Mouse (Mus musculus): ENCODE results near the gene Lamp2. TPM values are rescaled to one million over a fixed set of nuclear protein-coding genes. Genes with fewer than 3 reads are reported as not detected.
A peak's percentile ranks its signal among the peaks of the same experiment; 100 is the strongest.
"Not testable (repeated sequence)": the region's sequence is repeated elsewhere in the genome, so short reads cannot be mapped to it uniquely, and the experiment has no call there.

The Lamp2 gene
- 67.9 and 71.2 TPM in 2 replicates for polyA plus RNA-seq (2016; fragmentation: Nextera tagmentation; extraction: Ambion mirVana)

DNA sequence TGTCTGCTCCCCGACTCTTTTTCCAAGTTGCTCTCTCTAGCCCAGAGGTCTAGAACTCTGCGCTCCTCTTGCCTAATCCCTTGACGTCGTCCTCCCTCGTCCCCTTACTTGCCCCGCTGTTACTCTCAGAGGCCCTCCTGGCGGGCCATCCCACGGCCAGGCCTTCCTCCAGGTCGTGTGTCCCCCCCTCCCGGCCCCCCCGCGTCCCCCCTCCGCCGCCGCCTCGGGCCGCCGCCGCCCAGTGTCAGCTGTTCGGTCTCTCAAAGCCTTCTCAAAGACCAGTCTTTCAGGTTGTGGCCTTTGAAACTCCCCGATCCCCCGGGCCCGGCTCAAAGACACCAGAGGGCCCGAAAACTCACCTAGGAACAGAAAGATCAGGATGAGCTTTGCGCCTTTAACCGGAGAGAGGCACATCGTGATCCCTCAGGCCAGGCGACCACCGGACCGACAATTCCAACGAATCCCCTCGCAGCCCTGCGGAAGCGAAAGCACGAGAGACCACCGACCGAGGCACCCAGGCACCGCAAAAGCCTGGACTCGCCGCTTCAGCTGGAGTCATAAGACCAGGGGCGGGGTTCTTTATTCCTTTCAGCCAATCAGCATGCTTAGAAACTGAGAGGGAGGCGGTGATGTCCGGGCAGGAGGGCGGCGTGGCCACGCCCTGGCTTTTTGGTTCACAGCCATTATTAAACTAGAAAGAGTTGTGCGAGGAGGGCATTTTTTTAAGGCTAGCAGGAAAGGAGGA lies at the start of gene Lamp2:
Gene Lamp2 (minus strand): TSS at position 565 of the 745 bp plus-strand sequence.
- peak within 1 kb of the TSS; percentile 89 for H3K27ac ChIP-seq
- H3K4me3 ChIP-seq, result peak within 1 kb of the TSS; percentile 66
- H3K9me3 ChIP-seq, result no peaks in the 10 kb centered on the region
- WGBS, result 17% methylated on average over 47 of the region's 47 CpGs
- H3K27me3 ChIP-seq (ENCODE audit: insufficient read depth, poor library complexity, severe bottlenecking), result no peaks in the 10 kb centered on the region
- H3K4me1 ChIP-seq (replicated peaks), result 0 out of 2 replicates have a peak, but pooled peaks cover 4% of the 10 kb centered on the region
- peak; percentile 78 for DNase-seq (ENCODE audit: low spot score)
- peaks cover 11% of the 10 kb centered on the region for H3K36me3 ChIP-seq

DNA sequence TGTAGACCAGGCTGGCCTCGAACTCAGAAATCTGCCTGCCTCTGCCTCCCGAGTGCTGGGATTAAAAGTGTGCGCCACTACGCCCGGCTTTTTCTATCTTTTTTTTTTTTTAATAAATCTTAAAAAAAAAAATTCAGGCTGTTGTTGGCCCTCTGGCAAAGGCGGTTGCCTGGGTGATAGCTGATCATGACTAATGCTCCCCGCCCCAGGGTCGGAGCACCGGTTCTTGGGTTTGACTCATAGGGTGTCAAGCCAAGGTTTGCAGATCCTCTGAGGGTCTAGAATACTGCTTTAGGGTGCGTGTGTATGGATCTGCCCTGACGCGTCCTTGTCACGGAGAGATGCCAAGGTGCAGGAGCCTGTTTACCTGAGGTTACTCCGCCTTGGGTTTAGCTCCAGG lies 48.6 kb upstream of the Lamp2 start:
- Histone ChIP-seq H3K36me3 (no peaks in the 10 kb centered on the region), H3K27ac (no peak overlapping the region), H3K9me3 (no peaks in the 10 kb centered on the region), H3K4me3 (no peak overlapping the region), H3K27me3 (ENCODE audit: insufficient read depth, poor library complexity, severe bottlenecking) (no peaks in the 10 kb centered on the region), H3K4me1 (replicated peaks) (no peaks in the 10 kb centered on the region)
- DNase-seq (ENCODE audit: low spot score), result no peak
- whole genome bisulfite sequencing, result 91% methylated on average over 14 of the region's 14 CpGs

DNA sequence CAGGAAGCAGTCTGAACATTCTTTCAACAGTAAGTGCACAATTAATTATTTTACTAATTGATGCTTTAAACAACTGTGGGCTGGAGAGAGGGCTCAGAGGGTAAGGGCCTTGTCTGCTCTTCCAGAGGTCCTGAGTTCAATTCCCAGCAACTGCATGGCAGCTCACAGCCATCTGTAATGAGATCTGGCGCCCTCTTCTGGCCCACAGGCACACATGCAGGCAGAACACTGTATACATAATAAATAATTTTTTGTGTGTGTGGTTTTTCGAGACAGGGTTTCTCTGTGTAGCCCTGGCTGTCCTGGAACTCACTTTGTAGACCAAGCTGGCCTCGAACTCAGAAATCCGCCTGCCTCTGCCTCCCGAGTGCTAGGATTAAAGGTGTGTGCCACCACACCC lies 45.9 kb upstream of the Lamp2 start:
- WGBS, result 68% methylated on average over 5 of the region's 5 CpGs

DNA sequence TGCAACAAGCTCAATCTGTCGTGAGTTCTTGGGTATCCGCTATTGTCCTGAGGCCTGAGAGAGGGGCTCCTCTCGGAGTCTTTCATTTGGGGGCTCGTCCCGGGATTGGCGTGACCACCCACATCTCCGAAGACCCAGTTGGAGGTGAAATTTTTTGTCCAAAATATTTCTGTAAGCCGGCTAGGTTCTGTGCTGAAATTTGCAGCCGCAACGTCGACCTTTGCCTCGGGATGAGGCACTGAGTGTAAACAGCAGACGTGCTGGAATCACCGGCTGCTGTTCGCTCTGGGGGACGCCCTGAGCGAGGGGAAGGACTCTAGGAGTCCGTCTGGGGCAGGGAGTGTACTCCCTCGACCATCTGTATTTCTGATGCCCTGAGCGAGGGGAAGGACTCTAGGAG lies 29.2 kb upstream of the Lamp2 start:
- WGBS, result 34% methylated on average over 20 of the region's 20 CpGs
- H3K27me3 ChIP-seq (ENCODE audit: insufficient read depth, poor library complexity, severe bottlenecking); H3K36me3 ChIP-seq; H3K4me1 ChIP-seq (replicated peaks); H3K9me3 ChIP-seq; H3K27ac ChIP-seq: not testable (repeated sequence)
- H3K4me3 ChIP-seq, result 0 out of 2 replicates have a peak overlapping the region, but pooled peaks have one; percentile 16
- peak; percentile 3 for DNase-seq (ENCODE audit: low spot score)

More for the DNA sequence above, 45.9 kb upstream of the Lamp2 start:
- H3K27ac ChIP-seq; H3K4me1 ChIP-seq (replicated peaks); H3K36me3 ChIP-seq; H3K4me3 ChIP-seq; DNase-seq (ENCODE audit: low spot score); H3K9me3 ChIP-seq; H3K27me3 ChIP-seq (ENCODE audit: insufficient read depth, poor library complexity, severe bottlenecking): not testable (repeated sequence)

DNA sequence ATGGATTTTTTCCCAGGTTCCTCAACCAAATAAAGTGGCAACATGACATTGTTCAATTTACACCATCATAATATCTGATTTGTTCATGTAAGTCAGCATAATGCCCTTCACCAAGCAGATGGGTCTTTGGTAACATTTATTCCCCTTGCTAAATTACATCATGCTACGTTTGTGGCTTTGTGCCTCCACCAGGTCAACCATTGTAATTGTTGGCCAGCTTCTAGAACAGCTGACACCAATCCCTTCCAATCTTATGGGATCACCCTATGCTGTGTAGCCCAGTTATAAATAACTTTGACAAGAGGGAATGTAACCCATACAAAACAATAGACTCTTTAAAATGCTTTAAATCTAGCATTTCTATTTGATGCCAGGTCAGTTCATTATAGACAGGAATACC lies 22.3 kb upstream of the Lamp2 start:
- no peaks in the 10 kb centered on the region for H3K9me3 ChIP-seq
- no peak overlapping the region for H3K27ac ChIP-seq
- WGBS, result 79% methylated on average over 1 of the region's 1 CpGs
- no peaks in the 10 kb centered on the region for H3K36me3 ChIP-seq
- no peak for DNase-seq (ENCODE audit: low spot score)
- H3K4me3 ChIP-seq, result no peak overlapping the region
- H3K4me1 ChIP-seq (replicated peaks), result no peaks in the 10 kb centered on the region
- no peaks in the 10 kb centered on the region for H3K27me3 ChIP-seq (ENCODE audit: insufficient read depth, poor library complexity, severe bottlenecking)

DNA sequence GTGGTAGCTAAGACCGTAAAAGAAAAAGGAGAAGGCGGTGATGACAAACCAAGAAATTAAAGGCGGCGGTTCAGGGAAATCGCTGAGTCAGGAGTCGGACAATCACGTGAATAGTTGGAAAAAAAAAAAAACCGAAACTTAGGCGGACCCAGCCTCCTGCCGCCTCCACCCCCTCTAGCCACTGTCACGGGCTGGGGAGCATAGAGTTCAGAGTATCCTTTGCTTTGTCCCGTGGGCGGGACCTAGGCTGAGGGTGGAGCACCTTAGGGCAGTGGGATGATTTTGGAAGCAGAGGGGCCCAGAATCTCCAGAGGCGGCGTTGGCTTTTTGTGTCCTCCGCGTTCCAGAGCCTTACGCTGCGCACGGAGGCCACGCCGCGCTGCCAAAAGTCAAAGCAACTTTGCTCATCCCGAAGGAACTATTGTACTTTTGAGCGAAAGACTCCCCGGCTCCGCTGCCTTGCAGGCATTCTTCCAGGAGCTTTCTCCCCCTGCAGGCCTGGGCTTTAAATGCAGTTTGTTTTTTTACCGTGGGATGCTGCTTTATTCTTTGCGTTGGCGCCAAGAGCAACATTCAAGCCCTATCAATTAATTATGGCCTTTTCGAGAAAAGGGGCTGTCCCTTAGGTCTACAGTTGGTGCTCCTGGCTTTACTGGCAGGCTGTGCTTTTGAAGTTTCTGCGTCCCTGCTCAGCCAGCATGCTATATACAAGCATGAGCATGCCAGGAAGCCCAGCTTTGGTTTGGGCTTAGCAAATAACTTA lies 17.5 kb upstream of the Lamp2 start:
- Histone ChIP-seq H3K27me3 (ENCODE audit: insufficient read depth, poor library complexity, severe bottlenecking) (no peaks in the 10 kb centered on the region), H3K4me3 (peak overlapping the region; percentile 51), H3K36me3 (no peaks in the 10 kb centered on the region), H3K4me1 (replicated peaks) (no peaks in the 10 kb centered on the region), H3K27ac (peak overlapping the region; percentile 86), H3K9me3 (no peaks in the 10 kb centered on the region)
- WGBS, result 18% methylated on average over 32 of the region's 32 CpGs
- peak; percentile 72 for DNase-seq (ENCODE audit: low spot score)

DNA sequence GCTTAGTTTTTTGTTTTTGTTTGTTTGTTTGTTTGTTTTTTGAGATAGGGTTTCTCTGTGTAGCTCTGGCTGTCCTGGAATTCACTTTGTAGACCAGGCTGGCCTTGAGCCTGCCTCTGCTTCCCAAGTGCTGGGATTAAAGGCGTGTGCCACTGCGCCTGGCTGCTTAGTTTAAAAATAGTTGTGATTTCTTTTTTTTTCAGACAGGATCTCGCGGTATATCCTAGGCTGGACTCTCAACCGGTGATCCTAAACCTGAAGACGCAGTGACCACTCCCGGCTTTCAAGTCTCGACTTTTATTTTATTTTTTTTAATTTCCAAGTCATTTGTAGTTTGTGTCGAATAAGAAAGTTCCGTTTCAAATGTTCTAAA lies 16.9 kb upstream of the Lamp2 start:
- peak overlapping the region; percentile 51 for H3K4me3 ChIP-seq
- H3K4me1 ChIP-seq (replicated peaks), result no peaks in the 10 kb centered on the region
- H3K27me3 ChIP-seq (ENCODE audit: insufficient read depth, poor library complexity, severe bottlenecking), result no peaks in the 10 kb centered on the region
- 23% methylated on average over 10 of the region's 10 CpGs for WGBS
- H3K27ac ChIP-seq, result peak overlapping the region; percentile 86; the same call in 1 of the 2 replicates
- H3K36me3 ChIP-seq, result no peaks in the 10 kb centered on the region
- H3K9me3 ChIP-seq, result no peaks in the 10 kb centered on the region
- no peak for DNase-seq (ENCODE audit: low spot score)

DNA sequence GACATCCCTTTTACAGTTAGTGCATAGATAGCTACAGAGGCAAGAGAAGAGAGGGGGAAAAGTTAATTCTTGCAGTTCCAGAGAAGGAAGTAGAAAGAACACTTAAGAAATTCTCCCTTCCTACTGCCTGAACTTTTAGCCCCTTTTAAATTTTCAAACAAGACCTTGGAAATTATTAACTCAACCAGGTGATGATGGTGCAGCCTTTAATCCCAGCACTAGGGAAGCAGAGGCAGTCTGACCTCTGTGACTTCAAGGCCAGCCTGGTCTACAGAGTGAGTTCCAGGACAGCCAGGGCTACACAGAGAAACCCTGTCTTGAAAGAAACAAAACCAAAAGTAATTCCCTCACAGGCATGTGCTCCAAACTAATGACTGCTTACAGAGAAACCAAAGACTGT lies 10.0 kb upstream of the Lamp2 start:
- Histone ChIP-seq H3K4me1 (replicated peaks) (no peaks in the 10 kb centered on the region), H3K27ac (no peak overlapping the region), H3K36me3 (no peaks in the 10 kb centered on the region), H3K4me3 (no peak overlapping the region), H3K27me3 (ENCODE audit: insufficient read depth, poor library complexity, severe bottlenecking) (no peaks in the 10 kb centered on the region), H3K9me3 (no peaks in the 10 kb centered on the region)
- no peak for DNase-seq (ENCODE audit: low spot score)

DNA sequence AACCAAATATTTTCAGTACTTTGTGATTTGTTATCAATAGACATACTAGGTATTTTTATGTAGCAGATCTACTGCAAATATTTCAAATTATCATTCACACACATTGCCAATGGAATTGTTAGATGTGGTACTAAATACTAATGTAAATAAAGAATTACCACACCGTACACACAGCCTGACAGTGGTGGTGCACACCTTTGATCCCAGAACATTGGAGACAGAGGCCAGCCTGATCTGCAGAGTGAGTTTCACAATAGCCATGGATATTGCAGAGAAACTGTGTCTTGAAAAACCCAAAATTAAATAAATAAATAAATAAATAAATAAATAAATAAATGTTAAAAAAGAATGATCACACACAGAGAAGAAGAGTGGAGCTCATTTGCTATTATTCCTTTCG lies 6.9 kb upstream of the Lamp2 start:
- Histone ChIP-seq H3K9me3 (no peaks in the 10 kb centered on the region), H3K4me1 (replicated peaks) (no peaks in the 10 kb centered on the region), H3K27ac (no peak overlapping the region), H3K36me3 (no peaks in the 10 kb centered on the region), H3K4me3 (no peak overlapping the region), H3K27me3 (ENCODE audit: insufficient read depth, poor library complexity, severe bottlenecking) (no peaks in the 10 kb centered on the region)
- DNase-seq (ENCODE audit: low spot score), result no peak
- WGBS, result 90% methylated on average over 2 of the region's 2 CpGs

DNA sequence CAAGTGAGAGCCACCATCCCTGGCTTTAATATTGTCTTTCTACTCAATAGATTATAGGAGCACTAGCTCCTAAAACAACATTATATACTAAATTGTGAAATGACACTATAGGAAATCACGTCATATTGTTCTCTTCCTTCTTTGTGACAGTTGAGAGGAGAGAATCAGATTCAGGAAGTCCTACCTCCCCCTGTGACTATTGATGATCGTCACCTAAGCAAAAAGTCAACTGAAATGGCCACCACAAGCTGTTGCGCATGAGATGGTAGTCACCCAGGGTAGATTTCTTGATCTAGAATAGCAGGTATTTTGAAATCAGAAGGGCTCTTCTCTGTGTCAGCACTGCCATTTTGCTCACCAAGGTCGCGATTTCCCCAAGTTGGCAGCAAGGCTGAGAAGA lies 5.8 kb upstream of the Lamp2 start:
- 84% methylated on average over 5 of the region's 5 CpGs for WGBS
- no peak overlapping the region for H3K27ac ChIP-seq
- H3K4me1 ChIP-seq (replicated peaks), result no peaks in the 10 kb centered on the region
- H3K4me3 ChIP-seq, result no peak overlapping the region
- H3K36me3 ChIP-seq, result no peaks in the 10 kb centered on the region
- no peak for DNase-seq (ENCODE audit: low spot score)
- H3K27me3 ChIP-seq (ENCODE audit: insufficient read depth, poor library complexity, severe bottlenecking), result no peaks in the 10 kb centered on the region
- no peaks in the 10 kb centered on the region for H3K9me3 ChIP-seq

DNA sequence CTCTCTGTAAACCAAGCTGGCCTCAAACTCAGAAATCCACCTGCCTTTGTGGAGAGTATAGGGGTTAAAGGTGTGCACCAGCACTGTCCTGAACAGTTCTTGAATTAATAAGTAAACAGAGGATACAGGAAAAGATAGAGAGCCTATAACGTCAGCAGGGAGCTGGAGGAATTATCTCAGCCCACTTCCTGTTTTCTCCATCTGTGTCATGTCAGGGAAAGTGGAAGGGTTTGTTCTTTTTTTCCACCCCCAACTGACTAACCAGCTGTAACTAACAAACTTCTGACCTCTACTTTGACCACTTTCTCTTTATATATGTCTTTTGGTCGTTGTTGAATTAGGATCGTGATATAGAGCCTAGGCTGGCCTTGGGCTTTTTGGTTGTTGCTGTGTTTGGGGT lies 4.6 kb upstream of the Lamp2 start:
- Histone ChIP-seq H3K27ac (no peak overlapping the region), H3K36me3 (no peaks in the 10 kb centered on the region), H3K9me3 (no peaks in the 10 kb centered on the region), H3K4me3 (no peak overlapping the region), H3K4me1 (replicated peaks) (no peaks in the 10 kb centered on the region), H3K27me3 (ENCODE audit: insufficient read depth, poor library complexity, severe bottlenecking) (no peaks in the 10 kb centered on the region)
- 72% methylated on average over 3 of the region's 3 CpGs for WGBS
- DNase-seq (ENCODE audit: low spot score), result no peak

DNA sequence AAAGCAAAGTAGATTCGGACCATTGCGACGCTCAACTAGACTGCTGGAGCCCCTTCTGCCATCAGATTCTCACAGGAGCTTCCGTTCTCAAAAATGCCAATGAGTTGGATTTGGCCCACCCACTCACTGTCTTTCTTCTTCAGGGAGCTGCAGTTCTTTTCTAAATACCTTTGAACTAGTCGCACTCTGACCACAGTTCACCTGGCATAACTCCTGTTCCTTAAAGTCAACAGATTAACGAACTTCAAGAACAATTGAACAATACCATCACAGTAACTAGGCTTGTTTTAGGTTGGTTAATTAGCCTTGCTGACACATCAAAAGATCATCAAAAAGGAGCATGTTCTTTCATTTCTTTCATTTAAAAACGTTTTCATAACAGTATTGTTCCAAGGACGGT lies 2.8 kb upstream of the Lamp2 start:
- Histone ChIP-seq H3K9me3 (no peaks in the 10 kb centered on the region), H3K4me1 (replicated peaks) (0 out of 2 replicates have a peak, but pooled peaks cover 4% of the 10 kb centered on the region), H3K36me3 (no peaks in the 10 kb centered on the region), H3K27ac (no peak overlapping the region), H3K27me3 (ENCODE audit: insufficient read depth, poor library complexity, severe bottlenecking) (no peaks in the 10 kb centered on the region), H3K4me3 (no peak overlapping the region)
- WGBS, result 83% methylated on average over 8 of the region's 8 CpGs
- DNase-seq (ENCODE audit: low spot score), result no peak

DNA sequence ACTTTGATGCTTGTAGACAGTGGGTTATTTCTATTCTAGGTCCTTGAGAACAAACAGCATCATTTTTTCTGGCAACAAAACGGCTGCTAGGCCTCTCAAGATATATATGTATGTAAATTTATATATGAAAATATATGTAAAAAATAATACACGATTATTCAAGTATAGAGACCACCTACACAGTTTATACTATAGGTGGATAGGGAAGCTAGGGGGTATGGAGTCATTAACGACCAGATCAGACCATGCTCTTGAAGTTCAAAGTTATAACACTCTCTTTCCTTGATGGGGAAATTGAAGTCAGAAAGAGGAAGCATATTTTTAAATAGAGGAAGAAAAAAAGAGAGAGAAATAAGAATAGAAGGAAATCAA lies 367 bp upstream of the Lamp2 start:
- 42% methylated on average over 3 of the region's 3 CpGs for WGBS
- H3K36me3 ChIP-seq, result peaks cover 5% of the 10 kb centered on the region
- H3K4me1 ChIP-seq (replicated peaks), result 0 out of 2 replicates have a peak, but pooled peaks cover 4% of the 10 kb centered on the region
- no peaks in the 10 kb centered on the region for H3K27me3 ChIP-seq (ENCODE audit: insufficient read depth, poor library complexity, severe bottlenecking)
- peak overlapping the region; percentile 66; the same call in 1 of the 2 replicates for H3K4me3 ChIP-seq
- no peak for DNase-seq (ENCODE audit: low spot score)
- no peaks in the 10 kb centered on the region for H3K9me3 ChIP-seq
- H3K27ac ChIP-seq, result no peak overlapping the region
